Mouse (Mus musculus): ENCODE measurements at regions not wholly inside any gene's neighbourhood (a gene's known extent, or its start where the extent isn't known, plus 50 kb on each side); places are given as distances from the start of the nearest gene placed in this dataset.
"Not testable (repeated sequence)": the region's sequence is repeated elsewhere in the genome, so short reads cannot be mapped to it uniquely, and the experiment has no call there.

- Histone ChIP-seq H3K4me1 (replicated peaks; ENCODE audit: low read depth, low read length) (no peaks in the 10 kb centered on the region; the same call in 1 of the 2 replicates), H3K9me3 (ENCODE audit: low read length) (no peaks in the 10 kb centered on the region), H3K4me3 (replicated peaks; ENCODE audit: low read length) (no peak overlapping the region), H3K36me3 (ENCODE audit: insufficient read depth, low read length) (no peaks in the 10 kb centered on the region), H3K27me3 (ENCODE audit: insufficient read depth, low read length) (no peaks in the 10 kb centered on the region)
- TF ChIP-seq NANOG (IDR thresholded peaks at IDR 0.05; ENCODE audit: borderline replicate concordance, low read length) = no peak
- TF ChIP-seq POU5F1 (IDR thresholded peaks at IDR 0.05; ENCODE audit: borderline replicate concordance, low read length) = no peak
- no peak for TF ChIP-seq CTCF (conservative IDR thresholded peaks at IDR 0.05; ENCODE audit: low read length)
These were observed 270.2 kb downstream of the Setd4 start for GRCm38 (mm10) chr16:93333654-93334053.

- H3K4me1 ChIP-seq (replicated peaks; ENCODE audit: low read depth, low read length) = no peaks in the 10 kb centered on the region; the same call in 1 of the 2 replicates
- H3K9me3 ChIP-seq (ENCODE audit: low read length) = no peaks in the 10 kb centered on the region
- TF ChIP-seq POU5F1 (IDR thresholded peaks at IDR 0.05; ENCODE audit: borderline replicate concordance, low read length) (no peak), NANOG (IDR thresholded peaks at IDR 0.05; ENCODE audit: borderline replicate concordance, low read length) (no peak), CTCF (conservative IDR thresholded peaks at IDR 0.05; ENCODE audit: low read length) (no peak)
- no peaks in the 10 kb centered on the region for H3K27me3 ChIP-seq (ENCODE audit: insufficient read depth, low read length)
- no peak overlapping the region for H3K4me3 ChIP-seq (replicated peaks; ENCODE audit: low read length)
- H3K36me3 ChIP-seq (ENCODE audit: insufficient read depth, low read length) = no peaks in the 10 kb centered on the region
These were observed 275.0 kb downstream of the Setd4 start for GRCm38 (mm10) chr16:93328680-93329395.

- no peaks in the 10 kb centered on the region for H3K27me3 ChIP-seq (ENCODE audit: insufficient read depth, low read length)
- H3K36me3 ChIP-seq (ENCODE audit: insufficient read depth, low read length) = no peaks in the 10 kb centered on the region
- H3K4me3 ChIP-seq (replicated peaks; ENCODE audit: low read length) = no peak overlapping the region
- TF ChIP-seq POU5F1 (IDR thresholded peaks at IDR 0.05; ENCODE audit: borderline replicate concordance, low read length) = no peak
- no peak for TF ChIP-seq CTCF (conservative IDR thresholded peaks at IDR 0.05; ENCODE audit: low read length)
- TF ChIP-seq NANOG (IDR thresholded peaks at IDR 0.05; ENCODE audit: borderline replicate concordance, low read length) = no peak
- no peaks in the 10 kb centered on the region for H3K9me3 ChIP-seq (ENCODE audit: low read length)
- H3K4me1 ChIP-seq (replicated peaks; ENCODE audit: low read depth, low read length) = no peaks in the 10 kb centered on the region
These were observed 279.0 kb downstream of the Setd4 start for GRCm38 (mm10) chr16:93324911-93325310.

GRCm38 (mm10) chr16:93323172-93323571, 280.7 kb downstream of the Setd4 start:
- Histone ChIP-seq H3K9me3 (ENCODE audit: low read length) (no peaks in the 10 kb centered on the region), H3K4me3 (replicated peaks; ENCODE audit: low read length) (no peak overlapping the region), H3K36me3 (ENCODE audit: insufficient read depth, low read length) (no peaks in the 10 kb centered on the region), H3K4me1 (replicated peaks; ENCODE audit: low read depth, low read length) (no peaks in the 10 kb centered on the region), H3K27me3 (ENCODE audit: insufficient read depth, low read length) (no peaks in the 10 kb centered on the region)
- TF ChIP-seq NANOG (IDR thresholded peaks at IDR 0.05; ENCODE audit: borderline replicate concordance, low read length) (no peak), CTCF (conservative IDR thresholded peaks at IDR 0.05; ENCODE audit: low read length) (no peak), POU5F1 (IDR thresholded peaks at IDR 0.05; ENCODE audit: borderline replicate concordance, low read length) (no peak)

- H3K27me3 ChIP-seq (ENCODE audit: insufficient read depth, low read length) = no peaks in the 10 kb centered on the region
- no peaks in the 10 kb centered on the region for H3K9me3 ChIP-seq (ENCODE audit: low read length)
- no peaks in the 10 kb centered on the region for H3K36me3 ChIP-seq (ENCODE audit: insufficient read depth, low read length)
- TF ChIP-seq CTCF (conservative IDR thresholded peaks at IDR 0.05; ENCODE audit: low read length) = no peak
- no peak for TF ChIP-seq NANOG (IDR thresholded peaks at IDR 0.05; ENCODE audit: borderline replicate concordance, low read length)
- no peaks in the 10 kb centered on the region for H3K4me1 ChIP-seq (replicated peaks; ENCODE audit: low read depth, low read length)
- no peak overlapping the region for H3K4me3 ChIP-seq (replicated peaks; ENCODE audit: low read length)
These were observed 284.3 kb downstream of the Setd4 start for GRCm38 (mm10) chr16:93319581-93319980.

GRCm38 (mm10) chr16:93311644-93312043, 292.2 kb downstream of the Setd4 start:
- Histone ChIP-seq H3K27me3 (ENCODE audit: insufficient read depth, low read length) (no peaks in the 10 kb centered on the region), H3K4me1 (replicated peaks; ENCODE audit: low read depth, low read length) (no peaks in the 10 kb centered on the region)
- TF ChIP-seq POU5F1 (IDR thresholded peaks at IDR 0.05; ENCODE audit: borderline replicate concordance, low read length) (no peak), CTCF (conservative IDR thresholded peaks at IDR 0.05; ENCODE audit: low read length) (no peak), NANOG (IDR thresholded peaks at IDR 0.05; ENCODE audit: borderline replicate concordance, low read length) (no peak)

GRCm38 (mm10) chr16:93308666-93309360, 295.1 kb downstream of the Setd4 start:
- no peaks in the 10 kb centered on the region for H3K27me3 ChIP-seq (ENCODE audit: insufficient read depth, low read length)
- no peaks in the 10 kb centered on the region for H3K36me3 ChIP-seq (ENCODE audit: insufficient read depth, low read length)
- H3K9me3 ChIP-seq (ENCODE audit: low read length) = peaks cover 33% of the 10 kb centered on the region
- H3K4me1 ChIP-seq (replicated peaks; ENCODE audit: low read depth, low read length) = no peaks in the 10 kb centered on the region
- no peak overlapping the region for H3K4me3 ChIP-seq (replicated peaks; ENCODE audit: low read length)
- TF ChIP-seq NANOG (IDR thresholded peaks at IDR 0.05; ENCODE audit: borderline replicate concordance, low read length) (no peak), POU5F1 (IDR thresholded peaks at IDR 0.05; ENCODE audit: borderline replicate concordance, low read length) (no peak), CTCF (conservative IDR thresholded peaks at IDR 0.05; ENCODE audit: low read length) (no peak)

More at GRCm38 (mm10) chr16:93311644-93312043, 292.2 kb downstream of the Setd4 start:
- no peak overlapping the region for H3K4me3 ChIP-seq (replicated peaks; ENCODE audit: low read length)
- H3K36me3 ChIP-seq (ENCODE audit: insufficient read depth, low read length) = no peaks in the 10 kb centered on the region
- peaks cover 34% of the 10 kb centered on the region for H3K9me3 ChIP-seq (ENCODE audit: low read length)

- Histone ChIP-seq H3K36me3 (ENCODE audit: insufficient read depth, low read length) (no peaks in the 10 kb centered on the region), H3K9me3 (ENCODE audit: low read length) (peaks cover 23% of the 10 kb centered on the region), H3K4me1 (replicated peaks; ENCODE audit: low read depth, low read length) (no peaks in the 10 kb centered on the region), H3K27me3 (ENCODE audit: insufficient read depth, low read length) (no peaks in the 10 kb centered on the region), H3K4me3 (replicated peaks; ENCODE audit: low read length) (no peak overlapping the region)
- TF ChIP-seq NANOG (IDR thresholded peaks at IDR 0.05; ENCODE audit: borderline replicate concordance, low read length) (no peak), CTCF (conservative IDR thresholded peaks at IDR 0.05; ENCODE audit: low read length) (no peak), POU5F1 (IDR thresholded peaks at IDR 0.05; ENCODE audit: borderline replicate concordance, low read length) (no peak)
These were observed 296.9 kb downstream of the Setd4 start for GRCm38 (mm10) chr16:93306951-93307350.

GRCm38 (mm10) chr16:93306140-93306539, 297.7 kb downstream of the Setd4 start:
- not testable (repeated sequence) for H3K27me3 ChIP-seq (ENCODE audit: insufficient read depth, low read length); H3K4me1 ChIP-seq (replicated peaks; ENCODE audit: low read depth, low read length)
- peaks cover 23% of the 10 kb centered on the region for H3K9me3 ChIP-seq (ENCODE audit: low read length)

More at GRCm38 (mm10) chr16:93306140-93306539, 297.7 kb downstream of the Setd4 start:
- not testable (repeated sequence) for H3K4me3 ChIP-seq (replicated peaks; ENCODE audit: low read length); H3K36me3 ChIP-seq (ENCODE audit: insufficient read depth, low read length)

All from E14TG2a.4 (cell line).